Mouse (Mus musculus): ENCODE measurements at regions not wholly inside any gene's neighbourhood (a gene's known extent, or its start where the extent isn't known, plus 50 kb on each side); places are given as distances from the start of the nearest gene placed in this dataset.
A peak's percentile ranks its signal among the peaks of the same experiment; 100 is the strongest.
"Not testable (repeated sequence)": the region's sequence is repeated elsewhere in the genome, so short reads cannot be mapped to it uniquely, and the experiment has no call there.

- DNase-seq (ENCODE audit: low spot score), result no peak
Observed at GRCm38 (mm10) chr4:84157911-84158647, 517.0 kb downstream of the Bnc2 start.

DNA sequence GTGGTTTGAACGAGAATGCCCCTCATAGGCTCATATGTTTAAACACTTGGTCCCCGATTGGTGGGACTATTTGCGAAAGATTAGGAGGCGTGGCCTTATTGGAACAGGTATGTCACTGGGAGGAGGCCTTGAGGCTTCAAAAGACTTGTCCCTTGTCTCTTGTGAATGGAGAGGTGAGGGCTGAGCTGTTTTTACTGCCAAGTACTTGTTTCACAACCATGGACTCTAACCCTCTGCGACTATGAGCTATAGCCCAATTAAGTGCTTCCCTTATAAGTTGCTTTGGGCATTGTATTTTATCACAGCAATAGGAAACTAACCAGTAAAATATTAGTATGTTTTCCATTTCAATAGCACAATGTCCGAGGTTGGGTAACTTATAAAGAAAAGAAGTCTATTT lies 511.7 kb downstream of the Bnc2 start:
- no peak for DNase-seq (ENCODE audit: low spot score)

DNA sequence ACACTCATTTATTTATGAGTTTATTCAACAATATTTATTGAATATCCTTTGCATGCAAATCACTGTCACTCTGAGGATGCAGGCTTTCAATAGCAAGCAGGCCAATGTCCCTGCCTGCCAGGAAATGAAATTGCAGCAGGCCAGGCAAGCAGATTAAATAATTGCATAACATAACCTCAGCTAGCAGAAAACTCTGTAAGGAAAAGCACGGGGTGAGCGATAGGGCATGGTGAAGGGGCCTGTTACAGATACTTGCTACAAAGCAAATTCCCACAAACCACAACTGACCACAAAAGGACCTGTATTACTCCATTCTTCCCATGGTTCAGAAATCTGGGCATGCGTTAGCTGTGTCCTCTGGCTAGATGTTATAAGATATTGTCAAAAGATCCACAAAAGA lies 509.8 kb downstream of the Bnc2 start:
- no peak for DNase-seq (ENCODE audit: low spot score)

GRCm38 (mm10) chr4:84172841-84173240 lies 502.2 kb downstream of the Bnc2 start:
- DNase-seq (ENCODE audit: low spot score), result no peak

DNA sequence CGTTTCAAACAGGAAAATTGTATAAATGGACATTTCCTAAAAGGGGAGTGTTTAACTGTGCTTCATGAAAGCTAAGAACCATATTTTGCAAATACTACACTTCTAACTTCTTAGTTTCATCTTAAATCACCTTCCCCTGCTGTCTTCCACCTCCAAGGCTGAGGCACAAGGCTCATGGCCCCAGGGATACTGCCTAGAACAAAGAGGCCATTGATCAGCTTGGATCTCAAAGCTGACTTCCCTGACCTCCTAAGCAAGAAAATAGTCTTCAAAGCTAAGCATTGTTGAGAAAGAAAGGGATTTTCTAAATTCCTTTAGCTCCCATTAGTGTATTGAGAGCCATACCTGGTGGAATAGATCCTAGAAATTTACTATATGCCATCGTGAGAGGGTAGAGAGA lies 501.6 kb downstream of the Bnc2 start:
- no peak for DNase-seq (ENCODE audit: low spot score)

GRCm38 (mm10) chr4:84176457-84176856 lies 498.6 kb downstream of the Bnc2 start:
- not testable (repeated sequence) for DNase-seq (ENCODE audit: low spot score)

DNA sequence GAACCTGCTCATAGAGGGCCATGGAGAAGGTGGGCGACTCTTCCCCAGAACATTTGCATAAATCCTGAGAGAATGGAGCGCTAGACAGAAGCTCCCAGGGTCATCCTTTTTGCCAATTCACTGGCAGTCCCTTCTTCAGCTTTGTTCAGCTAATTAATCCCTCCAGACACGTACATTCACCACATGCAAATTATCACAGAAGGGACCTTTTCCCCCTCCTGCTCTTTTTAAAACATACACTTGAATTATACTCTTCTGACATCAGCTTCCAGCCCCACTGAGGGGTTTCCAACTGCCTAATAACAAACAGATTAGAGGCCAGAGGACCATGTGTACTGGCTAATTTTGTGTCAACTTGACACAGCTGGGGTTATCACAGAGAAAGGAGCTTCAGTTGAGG lies 497.2 kb downstream of the Bnc2 start:
- DNase-seq (ENCODE audit: low spot score), result no peak

DNA sequence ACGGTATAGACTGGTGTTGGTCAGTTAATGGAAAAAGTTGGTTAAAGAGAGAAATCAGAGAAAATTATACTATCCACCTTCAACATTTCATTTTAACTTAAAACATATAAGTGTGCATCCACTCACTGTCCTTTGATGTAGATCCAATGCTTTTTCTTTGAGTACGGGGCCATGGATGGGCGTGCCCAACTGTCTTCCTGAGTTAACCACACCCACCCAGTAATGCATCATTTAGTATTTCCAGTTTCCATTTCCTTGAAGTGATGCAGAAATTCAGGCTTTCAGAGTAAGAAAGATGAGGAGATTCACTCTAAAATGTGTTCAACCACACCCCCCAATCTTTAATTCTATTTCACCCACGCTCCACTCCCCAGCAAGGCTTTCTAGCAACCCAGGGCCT lies 490.6 kb downstream of the Bnc2 start:
- DNase-seq (ENCODE audit: low spot score), result no peak

DNA sequence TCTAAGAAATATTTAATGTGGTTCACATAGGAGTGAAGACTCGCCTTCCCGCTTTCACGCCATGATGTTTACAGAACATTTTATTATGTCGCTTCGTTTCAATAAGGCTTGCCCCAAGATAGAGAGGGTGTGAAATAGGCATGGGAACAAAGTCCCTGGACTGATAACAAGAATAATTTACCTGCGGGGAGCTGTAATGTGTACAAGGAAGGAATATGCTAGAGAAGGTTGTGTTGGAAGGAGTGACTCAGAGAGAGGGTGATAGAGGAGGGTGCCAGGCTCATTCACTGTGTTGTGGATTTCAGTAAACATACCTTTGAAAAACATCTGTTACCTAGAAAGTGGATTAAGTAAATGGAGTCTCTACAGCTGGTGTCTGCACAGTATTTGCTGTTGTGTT lies 490.2 kb downstream of the Bnc2 start:
- no peak for DNase-seq (ENCODE audit: low spot score)

GRCm38 (mm10) chr4:84189315-84189714 lies 485.8 kb downstream of the Bnc2 start:
- no peak for DNase-seq (ENCODE audit: low spot score)

- DNase-seq (ENCODE audit: low spot score), result no peak
Observed at GRCm38 (mm10) chr4:84191303-84191702, 483.8 kb downstream of the Bnc2 start.

- peak; percentile 11 for DNase-seq (ENCODE audit: low spot score)
Observed at GRCm38 (mm10) chr4:84192301-84192700, 482.8 kb downstream of the Bnc2 start.

DNA sequence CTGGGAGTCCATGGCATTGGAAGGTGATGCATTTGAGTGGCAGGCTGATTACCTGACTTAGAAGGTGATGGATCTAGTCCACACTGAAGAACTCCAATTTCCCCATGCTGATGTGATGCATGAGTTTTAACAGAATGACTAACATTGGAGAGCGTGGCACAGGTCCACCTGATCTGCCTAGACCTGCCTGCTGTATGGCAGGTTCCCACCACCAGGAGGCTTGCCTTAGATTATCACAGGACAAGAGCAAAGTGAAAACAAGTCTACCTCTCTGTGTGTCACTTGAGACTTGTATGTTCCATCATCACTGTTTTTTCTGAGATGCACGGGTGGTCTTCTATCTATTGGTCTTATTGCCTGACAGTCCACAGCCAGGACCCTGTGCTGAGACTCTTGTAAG lies 478.3 kb downstream of the Bnc2 start:
- DNase-seq (ENCODE audit: low spot score), result no peak

DNA sequence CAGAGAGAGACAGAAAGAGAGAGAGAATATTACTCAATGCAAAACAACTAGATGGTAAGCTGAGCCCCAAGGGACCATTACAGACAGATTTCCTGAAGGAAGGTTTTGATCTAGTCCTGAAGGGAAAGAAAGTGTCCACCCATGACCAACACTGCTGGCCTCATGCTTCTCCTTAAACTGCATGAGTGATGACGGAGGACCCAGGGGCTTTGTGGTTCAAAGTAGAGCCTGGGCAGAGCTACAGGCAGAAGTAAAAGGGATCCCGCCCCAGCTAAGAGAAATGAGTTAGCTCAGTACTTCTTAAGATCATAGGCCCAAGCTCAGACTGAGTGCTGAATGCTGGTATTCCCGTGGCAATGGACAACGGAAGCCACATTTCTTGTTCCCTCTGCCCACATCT lies 476.9 kb downstream of the Bnc2 start:
- peak; percentile 43 for DNase-seq (ENCODE audit: low spot score)

DNA sequence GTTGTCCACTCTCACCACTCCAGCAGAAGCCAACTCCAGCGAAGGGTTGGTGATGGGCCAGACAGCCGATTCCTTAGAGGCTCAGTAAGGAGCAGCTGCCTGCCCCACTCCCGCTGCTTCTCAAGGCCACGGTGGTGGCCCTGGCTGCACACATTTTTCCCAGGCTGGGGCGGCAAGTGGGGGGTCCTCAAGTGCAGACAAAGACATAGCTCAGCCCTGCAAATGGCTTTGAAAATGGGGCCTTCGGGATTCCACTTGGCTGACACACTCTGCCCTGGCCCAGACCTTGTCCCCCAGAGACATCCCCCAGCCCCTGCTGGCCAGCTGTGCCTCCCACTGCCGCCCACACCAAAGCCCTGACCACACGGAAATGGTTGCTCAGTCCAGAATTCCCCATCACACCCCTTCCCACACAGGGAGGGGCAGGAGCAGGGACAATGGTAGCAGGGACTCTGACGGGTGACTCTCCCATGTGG lies 475.9 kb downstream of the Bnc2 start:
- peak; percentile 51 for DNase-seq (ENCODE audit: low spot score)

DNA sequence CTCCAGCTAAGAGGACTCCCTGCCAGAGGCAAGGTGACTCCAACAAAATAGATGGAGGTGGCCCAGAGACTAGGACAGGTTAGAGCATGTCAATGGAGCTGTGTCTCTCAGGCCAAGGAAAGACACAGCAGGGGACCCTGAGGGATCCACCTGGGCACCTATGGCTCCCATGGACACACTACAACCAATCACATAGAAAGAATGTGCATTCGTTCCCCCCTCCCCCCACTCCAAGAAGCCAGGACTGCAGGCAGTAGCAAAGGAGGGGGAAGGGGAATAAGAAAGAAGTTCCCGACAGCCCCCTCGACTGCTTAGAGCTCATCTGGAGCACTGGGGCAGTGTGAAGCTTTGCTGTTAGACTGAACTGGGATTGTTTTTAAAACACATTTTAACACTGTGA lies 474.1 kb downstream of the Bnc2 start:
- DNase-seq (ENCODE audit: low spot score), result no peak

GRCm38 (mm10) chr4:84202231-84202630 lies 472.8 kb downstream of the Bnc2 start:
- DNase-seq (ENCODE audit: low spot score), result no peak

GRCm38 (mm10) chr4:84203680-84204079 lies 471.4 kb downstream of the Bnc2 start:
- DNase-seq (ENCODE audit: low spot score), result peak; percentile 33

- DNase-seq (ENCODE audit: low spot score), result no peak
Observed at GRCm38 (mm10) chr4:84204777-84205176, 470.3 kb downstream of the Bnc2 start.

- DNase-seq (ENCODE audit: low spot score), result no peak
Observed at GRCm38 (mm10) chr4:84208175-84208574, 466.9 kb downstream of the Bnc2 start.

- DNase-seq (ENCODE audit: low spot score), result no peak
Observed at GRCm38 (mm10) chr4:84209538-84209937, 465.5 kb downstream of the Bnc2 start.

DNA sequence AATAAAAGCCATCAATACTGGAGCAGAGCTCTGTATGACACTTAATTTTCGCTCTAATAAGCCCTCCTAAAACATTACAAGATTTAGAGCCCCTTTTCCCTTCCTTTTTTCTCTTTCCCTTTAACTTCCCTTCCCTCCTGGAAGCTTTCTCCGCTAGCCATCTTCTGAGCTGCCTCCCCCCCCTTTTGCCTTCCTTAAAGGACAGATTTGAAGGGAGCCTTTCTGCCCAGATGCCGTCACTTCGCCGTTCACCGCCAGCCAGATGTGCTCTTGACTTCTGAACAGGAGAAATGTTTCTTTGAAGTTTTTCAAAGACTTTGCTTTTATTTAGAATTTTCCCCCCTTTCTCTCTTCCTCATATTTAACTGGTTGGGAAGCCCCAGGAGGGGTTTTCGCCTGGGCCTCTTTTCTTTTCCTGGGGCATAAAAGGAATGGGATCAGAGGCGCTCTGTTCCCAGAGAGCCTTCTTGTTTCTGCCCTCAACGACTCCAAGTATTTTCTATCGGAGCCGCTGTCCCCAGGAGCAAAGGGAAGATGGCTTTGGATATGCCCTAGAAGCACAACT lies 463.7 kb downstream of the Bnc2 start:
- no peak for DNase-seq (ENCODE audit: low spot score)

DNA sequence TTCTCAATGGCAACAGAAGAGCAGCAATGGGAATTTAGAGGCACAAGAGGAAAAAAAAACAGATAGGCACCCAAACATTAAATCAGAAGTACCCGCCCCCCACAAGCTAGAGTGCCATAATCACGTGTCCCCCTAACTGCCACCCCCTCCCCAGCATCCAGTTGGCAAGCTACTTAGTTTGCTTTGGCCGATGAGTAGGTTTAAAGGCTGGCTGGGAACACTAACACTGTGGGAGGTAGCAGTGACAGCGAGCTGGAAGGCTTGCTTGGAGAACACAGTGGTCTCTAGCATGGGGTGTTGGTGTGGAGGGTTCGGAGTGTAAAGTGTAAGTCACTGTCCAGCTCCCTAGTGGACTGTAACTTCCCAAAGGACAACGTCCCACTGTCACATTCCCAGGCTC lies 463.1 kb downstream of the Bnc2 start:
- DNase-seq (ENCODE audit: low spot score), result no peak
